Mouse (Mus musculus) forebrain, embryonic 12.5 days (tissue): ENCODE measurements around the gene Fancc. TPM values are rescaled to one million over a fixed set of nuclear protein-coding genes. Genes with fewer than 3 reads are reported as not detected.

ENCODE experiments used
- ATAC-seq: fragments of 200-750 bp; cut with Nextera tagmentation; 2 replicates; pipeline ENCODE4 v1.8.0; 2017; ENCODE audit warnings: moderate TSS enrichment; ENCODE audit not compliant: low FRiP score
- H3K27ac ChIP-seq: fragments of 300-500 bp; sonication (generic); 2 replicates; pipeline ENCODE4 v1.5.1; 2016; ENCODE audit warnings: mild to moderate bottlenecking
- H3K27me3 ChIP-seq: fragments of 300-500 bp; sonication (generic); 2 replicates; pipeline ENCODE4 v1.6.1; 2016; ENCODE audit warnings: mild to moderate bottlenecking
- H3K36me3 ChIP-seq: fragments of 300-500 bp; sonication (generic); replicated peaks from 2 replicates; pipeline ENCODE4 v1.6.1; 2016; ENCODE audit warnings: mild to moderate bottlenecking
- H3K4me1 ChIP-seq: fragments of 300-500 bp; sonication (generic); 2 replicates; pipeline ENCODE4 v1.6.1; 2016
- H3K4me2 ChIP-seq: fragments of 300-500 bp; sonication (generic); 2 replicates; pipeline ENCODE4 v1.6.1; 2016; ENCODE audit warnings: mild to moderate bottlenecking, moderate library complexity
- H3K4me3 ChIP-seq: fragments of 300-500 bp; sonication (generic); replicated peaks from 2 replicates; pipeline ENCODE4 v1.5.1; 2016; ENCODE audit warnings: mild to moderate bottlenecking
- H3K9ac ChIP-seq: fragments of 300-500 bp; sonication (generic); 2 replicates; pipeline ENCODE4 v1.6.1; 2016; ENCODE audit warnings: mild to moderate bottlenecking
- H3K9me3 ChIP-seq: fragments of 300-500 bp; sonication (generic); 2 replicates; pipeline ENCODE4 v1.6.1; 2016
- WGBS: fragments of 180-500 bp; shearing (Covaris S2); methylation state at CpG from one replicate; pipeline ENCODE4 v1.1.7; 2016; 5-methylcytosine and 5-hydroxymethylcytosine counted together
- polyA plus RNA-seq: library from polyadenylated mRNA; unstranded; fragments of >200 nt; fragmentation: Nextera tagmentation; extraction: Ambion mirVana; gene quantifications from 2 replicates; pipeline ENCODE4 v1.2.1, GENCODE M21; 2016

Fancc gene
- polyA plus RNA-seq, 1 experiment from 2014 or later = 23.0 TPM

- H3K4me3 ChIP-seq = no peak overlapping the region
- no peak overlapping the region for H3K4me2 ChIP-seq
- H3K4me1 ChIP-seq = peaks cover 21% of the 10 kb centered on the region
- WGBS = 52% methylated on average over 4 of the region's 4 CpGs
- H3K36me3 ChIP-seq = no peaks in the 10 kb centered on the region
- H3K27ac ChIP-seq = peak overlapping the region; percentile 5; the same call in 1 of the 2 replicates
- no peaks in the 10 kb centered on the region for H3K27me3 ChIP-seq
- no peaks in the 10 kb centered on the region for H3K9me3 ChIP-seq
- ATAC-seq = no peak
- no peak overlapping the region for H3K9ac ChIP-seq
Observed at GRCm38 (mm10) chr13:63260133-63260532, 236.9 kb downstream of the Fancc start.

GRCm38 (mm10) chr13:63258671-63259070, 238.4 kb downstream of the Fancc start:
- H3K4me3 ChIP-seq = no peak overlapping the region
- H3K27me3 ChIP-seq = no peaks in the 10 kb centered on the region
- 94% methylated on average over 4 of the region's 4 CpGs for WGBS
- no peak for ATAC-seq
- H3K9ac ChIP-seq = no peak overlapping the region
- H3K27ac ChIP-seq = no peak overlapping the region
- H3K4me1 ChIP-seq = peaks cover 21% of the 10 kb centered on the region
- H3K36me3 ChIP-seq = peaks cover 3% of the 10 kb centered on the region; the same call in 1 of the 2 replicates
- no peaks in the 10 kb centered on the region for H3K9me3 ChIP-seq
- no peak overlapping the region for H3K4me2 ChIP-seq

- peaks cover 21% of the 10 kb centered on the region for H3K4me1 ChIP-seq
- ATAC-seq = no peak
- no peak overlapping the region for H3K27ac ChIP-seq
- H3K36me3 ChIP-seq = peaks cover 3% of the 10 kb centered on the region; the same call in 1 of the 2 replicates
- 84% methylated on average over 6 of the region's 6 CpGs for WGBS
- no peaks in the 10 kb centered on the region for H3K9me3 ChIP-seq
- no peak overlapping the region for H3K4me3 ChIP-seq
- no peaks in the 10 kb centered on the region for H3K27me3 ChIP-seq
- no peak overlapping the region for H3K4me2 ChIP-seq
- no peak overlapping the region for H3K9ac ChIP-seq
Observed at GRCm38 (mm10) chr13:63258167-63258582, 238.9 kb downstream of the Fancc start.

GRCm38 (mm10) chr13:63256807-63257206, 240.3 kb downstream of the Fancc start:
- peak; percentile 54; the same call in 1 of the 2 replicates for ATAC-seq
- Histone ChIP-seq H3K27ac (no peak overlapping the region), H3K9me3 (no peaks in the 10 kb centered on the region), H3K4me1 (peaks cover 21% of the 10 kb centered on the region), H3K36me3 (peaks cover 3% of the 10 kb centered on the region; the same call in 1 of the 2 replicates), H3K9ac (no peak overlapping the region), H3K4me2 (no peak overlapping the region), H3K4me3 (no peak overlapping the region), H3K27me3 (no peaks in the 10 kb centered on the region)
- 67% methylated on average over 7 of the region's 7 CpGs for WGBS

GRCm38 (mm10) chr13:63256146-63256545, 240.9 kb downstream of the Fancc start:
- H3K4me2 ChIP-seq = no peak overlapping the region
- peaks cover 21% of the 10 kb centered on the region for H3K4me1 ChIP-seq
- H3K27me3 ChIP-seq = no peaks in the 10 kb centered on the region
- no peak overlapping the region for H3K9ac ChIP-seq
- H3K36me3 ChIP-seq = peaks cover 3% of the 10 kb centered on the region; the same call in 1 of the 2 replicates
- H3K9me3 ChIP-seq = no peaks in the 10 kb centered on the region
- WGBS = 90% methylated on average over 6 of the region's 6 CpGs
- no peak overlapping the region for H3K27ac ChIP-seq
- no peak overlapping the region for H3K4me3 ChIP-seq
- ATAC-seq = no peak

GRCm38 (mm10) chr13:63255519-63256011, 241.5 kb downstream of the Fancc start:
- Histone ChIP-seq H3K9ac (no peak overlapping the region), H3K36me3 (peaks cover 3% of the 10 kb centered on the region; the same call in 1 of the 2 replicates), H3K27me3 (no peaks in the 10 kb centered on the region), H3K4me2 (no peak overlapping the region), H3K4me1 (peaks cover 16% of the 10 kb centered on the region), H3K9me3 (no peaks in the 10 kb centered on the region), H3K27ac (no peak overlapping the region), H3K4me3 (no peak overlapping the region)
- ATAC-seq = no peak
- WGBS = 90% methylated on average over 5 of the region's 5 CpGs

- no peak overlapping the region for H3K9ac ChIP-seq
- H3K36me3 ChIP-seq = peaks cover 3% of the 10 kb centered on the region; the same call in 1 of the 2 replicates
- H3K27me3 ChIP-seq = 0 out of 2 replicates have a peak, but pooled peaks cover 2% of the 10 kb centered on the region
- no peak overlapping the region for H3K4me2 ChIP-seq
- no peak for ATAC-seq
- no peak overlapping the region for H3K4me3 ChIP-seq
- 93% methylated on average over 7 of the region's 7 CpGs for WGBS
- no peak overlapping the region for H3K27ac ChIP-seq
- H3K4me1 ChIP-seq = peaks cover 4% of the 10 kb centered on the region; the same call in 1 of the 2 replicates
- H3K9me3 ChIP-seq = no peaks in the 10 kb centered on the region
Observed at GRCm38 (mm10) chr13:63253886-63254636, 243.0 kb downstream of the Fancc start.

- Histone ChIP-seq H3K4me3 (no peak overlapping the region), H3K27me3 (0 out of 2 replicates have a peak, but pooled peaks cover 2% of the 10 kb centered on the region), H3K9me3 (no peaks in the 10 kb centered on the region), H3K4me2 (no peak overlapping the region), H3K9ac (no peak overlapping the region), H3K36me3 (peaks cover 3% of the 10 kb centered on the region; the same call in 1 of the 2 replicates), H3K27ac (no peak overlapping the region), H3K4me1 (peaks cover 3% of the 10 kb centered on the region; the same call in 1 of the 2 replicates)
- no peak for ATAC-seq
- 87% methylated on average over 5 of the region's 5 CpGs for WGBS
Observed at GRCm38 (mm10) chr13:63253147-63253546, 243.9 kb downstream of the Fancc start.

- Histone ChIP-seq H3K27ac (no peak overlapping the region), H3K9ac (no peak overlapping the region), H3K4me2 (no peak overlapping the region), H3K9me3 (no peaks in the 10 kb centered on the region), H3K36me3 (peaks cover 3% of the 10 kb centered on the region; the same call in 1 of the 2 replicates), H3K4me1 (peaks cover 3% of the 10 kb centered on the region; the same call in 1 of the 2 replicates), H3K4me3 (no peak overlapping the region), H3K27me3 (0 out of 2 replicates have a peak, but pooled peaks cover 2% of the 10 kb centered on the region)
- ATAC-seq = no peak
- 95% methylated on average over 2 of the region's 2 CpGs for WGBS
Observed at GRCm38 (mm10) chr13:63252295-63253010, 244.6 kb downstream of the Fancc start.

GRCm38 (mm10) chr13:63251118-63251889, 245.8 kb downstream of the Fancc start:
- Histone ChIP-seq H3K27me3 (0 out of 2 replicates have a peak, but pooled peaks cover 2% of the 10 kb centered on the region), H3K9ac (no peak overlapping the region), H3K4me1 (peaks cover 3% of the 10 kb centered on the region; the same call in 1 of the 2 replicates), H3K4me2 (no peak overlapping the region), H3K36me3 (peaks cover 3% of the 10 kb centered on the region; the same call in 1 of the 2 replicates), H3K9me3 (no peaks in the 10 kb centered on the region), H3K27ac (no peak overlapping the region), H3K4me3 (no peak overlapping the region)
- no peak for ATAC-seq
- 68% methylated on average over 12 of the region's 12 CpGs for WGBS

GRCm38 (mm10) chr13:63250441-63250980, 246.6 kb downstream of the Fancc start:
- peaks cover 3% of the 10 kb centered on the region; the same call in 1 of the 2 replicates for H3K36me3 ChIP-seq
- 91% methylated on average over 8 of the region's 8 CpGs for WGBS
- no peak for ATAC-seq

More at GRCm38 (mm10) chr13:63250441-63250980, 246.6 kb downstream of the Fancc start:
- H3K9ac ChIP-seq = no peak overlapping the region
- H3K27ac ChIP-seq = no peak overlapping the region
- H3K9me3 ChIP-seq = no peaks in the 10 kb centered on the region
- H3K4me2 ChIP-seq = no peak overlapping the region
- no peak overlapping the region for H3K4me3 ChIP-seq
- 0 out of 2 replicates have a peak, but pooled peaks cover 2% of the 10 kb centered on the region for H3K27me3 ChIP-seq
- peaks cover 3% of the 10 kb centered on the region; the same call in 1 of the 2 replicates for H3K4me1 ChIP-seq
